Mouse (Mus musculus) layer of hippocampus, adult 2 months (tissue): ENCODE measurements at regions not wholly inside any gene's neighbourhood (a gene's known extent, or its start where the extent isn't known, plus 50 kb on each side); places are given as distances from the start of the nearest gene placed in this dataset.

Experiments
- DNase-seq, 2 experiments: peaks; one replicate each; pipeline ENCODE4 v3.0.0; 2022; ENCODE audit warnings: low spot score in 2 of 2
- H3K27ac ChIP-seq: fragments of 200-600 bp; 2 replicates; pipeline ENCODE4 v1.8.1; 2022
- H3K4me3 ChIP-seq: fragments of 200-600 bp; 2 replicates; pipeline ENCODE4 v1.8.1; 2022; ENCODE audit warnings: mild to moderate bottlenecking
- CTCF ChIP-seq: fragments of 200-600 bp; conservative IDR thresholded peaks from 2 replicates; pipeline ENCODE4 v1.8.1; 2022; ENCODE audit warnings: antibody characterized with exemption, mild to moderate bottlenecking, moderate library complexity

DNA sequence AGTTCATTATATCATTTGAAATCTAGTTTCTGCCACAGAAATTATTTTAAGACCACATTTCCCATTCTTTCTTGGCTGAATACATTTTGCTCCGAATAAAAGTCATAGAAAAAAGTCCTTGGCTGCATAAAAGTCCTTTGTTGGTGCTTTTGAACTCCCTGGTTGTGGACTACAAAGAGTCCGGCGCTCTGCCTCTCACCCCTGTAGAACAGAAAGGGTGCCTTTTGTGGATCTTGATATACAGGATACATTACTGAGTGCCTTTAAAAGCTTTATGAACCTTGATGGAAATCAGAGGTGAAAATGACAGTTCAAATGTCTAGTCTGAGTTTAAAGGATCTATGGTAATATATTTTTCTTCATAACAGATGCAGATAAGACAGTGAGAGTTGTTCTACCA lies 355.5 kb downstream of the Anxa1 start:
- no peak for DNase-seq
- Histone ChIP-seq H3K4me3 (no peak overlapping the region), H3K27ac (no peak overlapping the region)
- TF ChIP-seq CTCF = no peak

DNA sequence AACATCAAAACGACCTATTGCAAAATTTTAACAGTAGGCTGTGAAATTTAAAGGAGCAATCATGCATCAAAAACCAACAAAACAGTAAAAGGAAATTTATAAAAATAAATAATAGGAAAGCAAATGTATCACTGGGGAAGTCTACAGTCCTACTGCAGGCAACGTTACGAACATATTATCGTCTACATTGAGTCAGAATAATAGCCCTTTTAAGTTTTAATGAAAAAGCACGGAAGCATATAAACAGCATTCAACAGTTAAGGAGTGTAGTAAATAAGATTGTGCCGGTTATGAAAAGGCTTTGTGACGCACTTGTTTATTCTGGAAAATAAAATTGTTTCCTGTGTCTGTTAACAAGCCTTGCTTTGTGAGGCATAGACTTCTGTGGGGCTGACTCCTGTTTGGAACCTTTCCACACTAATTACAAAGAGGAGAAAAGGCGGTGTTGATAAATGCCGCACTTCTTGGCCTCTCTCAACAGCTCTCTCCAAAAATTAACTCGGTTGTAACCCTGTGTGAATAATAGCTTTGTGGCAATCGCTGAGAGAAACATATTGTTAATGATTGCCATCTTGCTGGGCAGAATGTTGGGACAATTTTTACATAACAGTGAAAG lies 363.0 kb downstream of the Anxa1 start:
- no peak for TF ChIP-seq CTCF
- peak in 1 of 2 experiments; percentile 8 for DNase-seq
- Histone ChIP-seq H3K27ac (no peak overlapping the region), H3K4me3 (peak overlapping the region; percentile 2; the same call in 1 of the 2 replicates)

GRCm38 (mm10) chr19:20014114-20014513 lies 376.6 kb downstream of the Anxa1 start:
- Histone ChIP-seq H3K4me3 (no peak overlapping the region), H3K27ac (no peak overlapping the region)
- TF ChIP-seq CTCF = no peak
- DNase-seq = no peak

DNA sequence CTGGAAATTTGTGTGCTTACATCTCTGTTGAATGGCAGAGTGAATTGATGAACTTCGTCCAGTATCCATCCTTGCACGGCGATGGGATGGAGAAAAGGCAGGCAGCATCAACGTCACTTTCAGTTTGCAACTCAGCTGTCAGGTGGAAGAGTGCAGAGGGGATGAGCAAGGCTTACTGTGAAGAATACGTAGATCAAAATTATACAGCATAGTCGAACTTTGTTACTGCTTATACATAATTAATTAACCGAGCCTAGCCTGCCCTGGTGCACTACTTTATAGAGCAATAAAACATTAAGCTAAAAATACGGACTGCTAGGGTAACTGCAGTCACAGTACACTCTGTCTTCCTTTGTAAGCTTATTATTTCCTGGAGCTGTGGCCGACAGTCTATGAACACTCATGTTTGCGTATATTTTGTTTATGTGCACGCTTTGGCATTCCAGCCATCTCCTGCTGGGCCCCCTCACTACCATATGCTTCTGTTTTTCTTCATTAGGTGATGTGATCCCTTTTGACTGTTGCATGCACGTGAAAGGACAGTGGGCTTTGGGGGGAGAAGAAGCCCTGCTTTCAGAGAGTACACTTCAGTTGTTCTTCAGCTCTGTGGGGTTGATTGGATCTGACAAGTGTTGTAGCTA lies 380.8 kb downstream of the Anxa1 start:
- DNase-seq = no peak
- no peak overlapping the region for H3K27ac ChIP-seq
- no peak for TF ChIP-seq CTCF
- H3K4me3 ChIP-seq = peak overlapping the region; percentile 28

DNA sequence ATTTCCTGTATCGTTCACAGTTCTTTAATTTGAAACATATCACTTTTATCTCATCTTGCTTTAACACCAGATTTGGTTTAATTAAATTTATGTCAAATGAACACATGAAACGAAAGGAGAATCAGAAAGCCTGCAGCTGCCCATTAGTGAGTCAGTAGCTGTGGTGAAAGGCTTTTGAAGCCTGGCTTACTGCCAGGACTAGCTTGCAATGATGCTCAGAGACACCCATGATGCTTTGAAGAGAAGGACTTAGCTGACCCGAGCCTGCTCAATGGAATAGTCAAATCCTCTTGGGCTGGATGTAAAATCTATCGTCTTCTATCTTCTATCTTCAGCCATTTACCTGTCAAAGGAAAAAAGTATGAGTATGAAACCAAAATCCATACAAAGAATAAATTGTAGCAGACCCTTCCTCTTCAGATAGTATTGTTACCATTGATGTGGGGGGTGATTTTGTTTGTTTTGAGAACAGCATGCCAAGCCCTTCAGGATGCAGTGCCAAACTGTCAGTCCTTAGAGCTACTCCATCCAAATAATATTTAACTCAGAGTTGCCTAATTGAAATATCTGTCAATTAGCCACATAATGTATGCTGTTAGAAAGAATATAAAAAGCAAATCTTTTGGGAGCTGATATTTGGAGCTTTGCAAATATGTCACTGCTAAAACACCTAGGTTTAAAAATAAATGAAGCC lies 384.7 kb downstream of the Anxa1 start:
- TF ChIP-seq CTCF = no peak
- Histone ChIP-seq H3K4me3 (no peak overlapping the region), H3K27ac (no peak overlapping the region)
- DNase-seq = no peak

DNA sequence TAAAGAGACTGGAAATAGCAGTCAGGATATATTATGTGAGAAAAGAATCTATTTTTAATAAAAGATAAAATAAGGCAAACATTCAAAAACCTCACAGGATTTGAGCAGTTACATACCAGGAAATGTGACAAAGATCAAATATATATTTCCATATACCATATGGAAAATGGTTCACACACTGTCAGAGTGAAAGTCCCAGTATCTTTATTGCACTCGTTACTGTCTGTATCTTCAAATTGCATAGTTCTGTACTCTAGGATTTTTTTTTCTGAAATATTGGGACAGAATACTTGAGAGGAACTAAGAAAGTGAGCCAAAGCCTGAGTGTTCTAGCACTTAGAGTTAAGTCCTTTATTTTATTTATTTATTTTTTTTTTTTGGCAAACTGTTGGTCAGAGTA lies 403.5 kb downstream of the Anxa1 start:
- TF ChIP-seq CTCF = no peak
- no peak overlapping the region for H3K4me3 ChIP-seq
- no peak overlapping the region for H3K27ac ChIP-seq
- no peak for DNase-seq

GRCm38 (mm10) chr19:19978816-19979215 lies 411.9 kb downstream of the Anxa1 start:
- DNase-seq = no peak
- H3K27ac ChIP-seq = no peak overlapping the region
- H3K4me3 ChIP-seq = no peak overlapping the region
- no peak for TF ChIP-seq CTCF

DNA sequence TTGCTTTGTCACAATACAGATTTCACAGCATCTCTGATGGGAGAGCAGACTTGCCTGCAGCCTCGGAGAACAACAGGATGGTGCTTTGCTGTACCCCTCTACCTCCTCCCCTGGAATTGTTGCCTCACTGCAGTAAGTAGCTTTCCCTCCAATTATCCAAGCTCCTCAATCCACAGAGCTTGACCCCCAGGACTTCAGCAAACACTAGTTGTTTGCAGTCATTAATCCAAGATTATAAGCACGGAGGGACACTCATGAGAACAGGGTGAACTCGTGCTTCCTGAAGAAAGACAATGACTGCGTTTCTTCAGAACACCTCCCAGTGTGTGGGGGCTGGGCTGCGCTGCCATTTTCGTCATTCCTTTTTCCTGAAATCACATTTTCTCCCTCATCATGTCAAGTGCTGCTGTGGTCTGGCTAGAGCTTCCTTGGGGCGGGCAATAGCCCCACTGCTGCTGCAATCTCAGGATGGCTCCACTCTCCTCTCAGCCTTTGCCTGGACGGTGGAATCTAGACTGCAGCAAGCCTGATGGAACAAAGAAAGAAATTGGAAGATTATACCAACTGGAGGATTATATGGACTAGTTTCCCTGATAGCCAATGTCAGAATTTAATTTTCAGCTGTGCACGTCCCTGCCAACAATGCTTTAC lies 413.0 kb downstream of the Anxa1 start:
- no peak for TF ChIP-seq CTCF
- DNase-seq = no peak
- Histone ChIP-seq H3K27ac (no peak overlapping the region), H3K4me3 (no peak overlapping the region)

GRCm38 (mm10) chr19:19976776-19977175 lies 414.0 kb downstream of the Anxa1 start:
- DNase-seq = no peak

DNA sequence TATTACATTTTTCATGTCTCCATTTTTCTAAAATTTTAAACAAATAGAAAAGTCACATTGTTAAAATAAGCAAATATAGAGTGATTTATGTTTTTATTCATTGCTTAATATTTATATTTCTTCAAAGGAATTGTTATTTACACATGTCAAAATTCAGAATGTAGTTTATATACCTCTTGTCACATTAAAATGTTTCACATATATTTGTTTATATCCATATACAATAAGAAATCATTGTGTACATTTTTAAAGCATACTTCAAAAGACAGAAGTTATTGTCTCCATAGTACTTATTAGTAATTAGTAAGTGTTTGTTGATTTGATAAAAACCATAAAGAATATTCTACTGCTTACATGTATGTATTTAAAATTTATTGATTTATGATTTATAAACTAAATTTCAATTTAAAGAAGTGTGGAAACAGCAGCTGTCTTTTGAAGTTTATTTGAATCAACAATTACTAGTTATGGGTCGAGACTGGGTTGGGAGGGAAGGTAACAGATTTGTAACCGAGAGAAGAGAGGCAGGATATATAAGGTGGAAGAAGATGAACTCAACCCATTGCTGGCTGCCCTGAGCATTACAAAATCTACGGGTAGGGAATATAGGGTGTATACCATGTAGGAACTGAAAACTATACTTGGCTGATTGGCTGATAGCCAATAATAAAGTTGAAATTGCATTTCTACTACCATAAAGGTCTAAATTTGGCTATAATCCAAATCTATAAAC lies 420.8 kb downstream of the Anxa1 start:
- Histone ChIP-seq H3K4me3 (no peak overlapping the region), H3K27ac (no peak overlapping the region)
- no peak for DNase-seq
- TF ChIP-seq CTCF = no peak

More at GRCm38 (mm10) chr19:19976776-19977175, 414.0 kb downstream of the Anxa1 start:
- H3K27ac ChIP-seq = no peak overlapping the region
- H3K4me3 ChIP-seq = no peak overlapping the region
- TF ChIP-seq CTCF = no peak

DNA sequence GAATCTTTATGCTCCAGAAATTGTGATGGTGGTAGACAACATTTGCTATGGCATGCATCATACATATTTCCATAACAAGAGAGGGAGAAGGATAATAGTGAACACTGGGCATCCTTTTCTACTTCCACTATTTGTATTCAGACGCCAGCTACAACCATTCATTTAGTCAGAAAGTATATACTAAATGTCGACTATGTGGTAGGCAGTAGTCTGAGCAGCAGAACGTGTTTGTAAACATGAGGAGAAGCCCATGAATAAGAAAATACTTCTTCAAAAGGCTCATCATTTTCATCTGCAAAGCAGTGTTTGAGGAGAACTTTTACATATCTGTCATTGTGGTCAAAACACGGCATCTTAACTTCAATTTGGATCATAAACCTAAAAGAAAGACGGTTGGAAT lies 421.4 kb downstream of the Anxa1 start:
- Histone ChIP-seq H3K27ac (no peak overlapping the region), H3K4me3 (no peak overlapping the region)
- DNase-seq = no peak
- no peak for TF ChIP-seq CTCF

DNA sequence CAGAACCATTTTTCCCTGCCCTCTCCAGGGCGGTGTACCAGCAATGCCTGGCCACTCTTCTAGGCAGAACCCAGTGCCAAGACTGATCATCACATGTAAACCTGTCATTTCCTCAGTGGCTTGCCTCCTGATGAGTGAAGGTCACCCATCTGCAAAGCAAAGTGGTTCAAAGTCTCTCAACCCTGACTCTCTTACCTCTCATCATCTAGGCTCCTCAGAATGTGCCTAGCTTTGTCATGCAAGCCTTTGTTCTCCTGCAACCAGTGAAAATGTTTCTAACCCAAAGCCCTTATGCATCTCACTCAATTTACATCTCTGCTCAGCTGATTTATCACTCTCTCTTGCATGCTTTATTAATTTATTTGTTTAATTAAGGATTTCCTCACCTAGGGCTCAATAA lies 445.5 kb downstream of the Anxa1 start:
- no peak for DNase-seq
- H3K27ac ChIP-seq = no peak overlapping the region
- H3K4me3 ChIP-seq = no peak overlapping the region
- TF ChIP-seq CTCF = no peak

DNA sequence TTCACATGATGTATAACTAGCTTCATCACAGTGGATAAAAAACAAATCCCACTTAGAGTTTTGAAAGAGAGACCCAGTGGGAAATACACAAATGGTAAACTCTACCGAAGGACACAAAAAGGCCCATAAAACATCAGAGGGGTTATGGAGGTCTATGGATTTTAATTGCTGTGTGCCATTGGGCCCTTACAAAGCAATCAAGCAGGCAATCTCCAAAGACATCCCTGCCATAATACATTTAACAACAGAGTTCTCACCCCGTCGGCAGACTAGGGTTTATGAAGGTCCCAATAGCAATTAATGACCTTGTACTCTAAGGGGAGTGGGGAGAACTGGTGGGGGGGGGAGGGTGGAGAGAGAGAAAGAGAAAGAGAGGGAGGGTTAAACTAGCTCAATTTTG lies 448.0 kb downstream of the Anxa1 start:
- no peak for DNase-seq
- Histone ChIP-seq H3K4me3 (no peak overlapping the region), H3K27ac (no peak overlapping the region)
- TF ChIP-seq CTCF = no peak
